Mouse (Mus musculus) heart, postnatal 0 days (tissue): Measurements from ENCODE around the gene 6430548M08Rik.

Experiments used
- CTCF ChIP-seq: IDR thresholded peaks from 2 replicates; pipeline ENCODE4 v1.5.1; 2016; ENCODE audit warnings: antibody characterized with exemption, control low read depth, low read depth
- EP300 ChIP-seq: IDR thresholded peaks from 2 replicates; pipeline ENCODE4 v1.6.1; 2016; ENCODE audit warnings: antibody characterized with exemption, low read depth

- TF ChIP-seq CTCF, result no peak
- no peak for TF ChIP-seq EP300
These were observed 11.0 kb downstream of the 6430548M08Rik start for GRCm38 (mm10) chr8:120124836-120125389.
